Mouse (Mus musculus) neutrophil, adult 65 days (primary cell): Measurements from ENCODE around the gene Fam107a. TPM values are rescaled to one million over a fixed set of nuclear protein-coding genes. Genes with fewer than 3 reads are reported as not detected.

ENCODE experiments used
- total RNA-seq: library from RNA; stranded (reverse); gene quantifications from 2 replicates; pipeline ENCODE4 v1.2.4, GENCODE M21; 2023

The Fam107a gene
- not detected in 2 replicates for total RNA-seq

DNA sequence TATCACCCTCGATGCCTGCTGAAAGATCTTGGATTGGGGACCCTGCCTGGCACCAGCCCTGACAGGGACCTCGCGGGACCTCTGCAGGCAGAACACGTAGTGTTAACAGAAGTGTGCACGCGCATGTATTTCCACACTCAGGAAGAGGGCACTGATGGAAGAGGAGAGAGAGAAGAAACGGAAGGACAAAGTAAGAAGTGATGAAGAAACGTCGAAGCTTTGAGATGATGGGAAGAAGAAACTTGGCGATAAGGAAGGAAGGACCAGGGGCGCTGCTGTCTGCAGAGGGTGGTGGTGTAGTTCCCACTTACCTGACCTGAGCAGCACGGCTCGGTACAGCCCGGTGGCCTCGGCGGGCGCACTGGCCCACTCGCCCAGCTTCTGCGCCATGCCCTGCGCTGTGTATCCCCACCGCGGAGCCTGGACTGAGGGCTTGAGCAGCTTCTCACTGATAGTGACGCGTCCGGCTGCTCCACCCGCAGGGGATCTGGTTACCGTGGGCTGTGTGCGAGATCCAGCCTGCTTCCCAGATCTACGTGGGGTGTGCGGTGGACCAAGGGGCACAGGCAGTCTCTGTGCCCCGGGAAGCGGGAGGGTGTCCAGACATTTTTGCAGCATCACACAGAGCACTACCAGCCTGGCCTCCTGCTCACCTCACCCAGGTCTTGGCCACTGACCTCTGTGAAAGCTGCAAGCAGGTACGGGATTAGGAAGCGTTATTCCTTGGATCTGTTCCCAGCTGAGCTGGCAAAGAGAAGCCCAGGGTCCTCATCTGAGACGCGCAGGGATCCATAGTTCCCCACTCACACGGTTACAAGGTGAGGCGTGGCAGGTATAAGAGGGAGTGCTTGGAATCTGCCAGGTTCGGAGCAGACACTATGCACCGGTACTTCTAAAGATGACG lies at the start of gene Fam107a:
TSS of gene Fam107a (minus strand) at position 830 of the 904 bp plus-strand sequence.

DNA sequence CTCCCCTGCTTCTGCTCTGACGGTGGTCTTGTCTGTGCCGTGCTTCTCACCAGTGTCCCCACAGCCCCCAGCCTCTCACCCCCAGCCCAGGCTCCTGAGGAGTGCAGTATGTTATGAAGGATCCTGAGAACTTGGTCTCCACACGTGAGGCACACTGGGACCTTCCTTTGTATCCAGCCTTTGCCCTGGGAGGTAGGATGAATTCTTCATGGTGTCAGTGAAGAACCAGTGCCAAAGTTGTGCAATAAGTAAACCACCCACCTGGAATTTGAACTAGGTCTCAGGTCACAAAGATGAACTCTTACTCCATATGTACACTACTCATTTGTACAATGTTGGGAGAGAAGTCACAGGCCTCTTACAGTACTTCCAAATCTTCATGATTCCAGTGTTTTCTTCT lies 58.7 kb downstream of the Fam107a start, which contains the start of gene Acox2:
TSS of gene Acox2 (minus strand) at position 188 of the 400 bp plus-strand sequence.

Other genes with a start within 250 kb of the Fam107a start
- 4.0 and 5.0 TPM in 2 replicates for gene Rpp14, start 237.7 kb downstream of the Fam107a start, total RNA-seq
- gene Pxk, start 219.8 kb downstream of the Fam107a start, total RNA-seq = 60.4 and 74.5 TPM in 2 replicates
- gene Pdhb, start 145.0 kb downstream of the Fam107a start, total RNA-seq = 106 and 127 TPM in 2 replicates
- gene Kctd6, start 103.9 kb downstream of the Fam107a start, total RNA-seq = 9.5 and 11.1 TPM in 2 replicates
- not detected in 2 replicates for gene Acox2, start 58.7 kb downstream of the Fam107a start, total RNA-seq
- not detected in 2 replicates for gene Oit1, start 60.7 kb upstream of the Fam107a start, total RNA-seq